Mouse (Mus musculus) heart, postnatal 0 days (tissue): ENCODE results near the gene Sap30l. TPM values are rescaled to one million over a fixed set of nuclear protein-coding genes. Genes with fewer than 3 reads are reported as not detected.

Experiments
- ATAC-seq: fragments of 200-750 bp; cut with Nextera tagmentation; 2 replicates; pipeline ENCODE4 v1.8.0; 2017; ENCODE audit warnings: low read depth, moderate number of reproducible peaks, moderate library complexity; ENCODE audit not compliant: insufficient read depth
- DNase-seq: peaks from one replicate; pipeline ENCODE4 v3.0.0-alpha.2; 2016; ENCODE audit warnings: low spot score
- H3K27ac ChIP-seq: fragments of 300-500 bp; sonication (generic); 2 replicates; pipeline ENCODE4 v1.5.1; 2014; ENCODE audit warnings: low read depth, mild to moderate bottlenecking
- H3K27me3 ChIP-seq: fragments of 300-500 bp; sonication (generic); 2 replicates; pipeline ENCODE4 v1.6.1; 2014; ENCODE audit warnings: low read length, mixed read lengths; ENCODE audit not compliant: control insufficient read depth, insufficient read depth
- H3K36me3 ChIP-seq: fragments of 300-500 bp; sonication (generic); replicated peaks from 2 replicates; pipeline ENCODE4 v1.6.1; 2014; ENCODE audit warnings: low read length, mixed read lengths; ENCODE audit not compliant: control insufficient read depth, insufficient read depth
- H3K4me1 ChIP-seq: fragments of 300-500 bp; sonication (generic); 2 replicates; pipeline ENCODE4 v1.6.1; 2014; ENCODE audit warnings: antibody characterized with exemption; ENCODE audit not compliant: control insufficient read depth, insufficient read depth
- H3K4me2 ChIP-seq: fragments of 300-500 bp; sonication (generic); 2 replicates; pipeline ENCODE4 v1.6.1; 2014; ENCODE audit warnings: low read depth, mild to moderate bottlenecking, low read length, moderate library complexity
- H3K4me3 ChIP-seq: fragments of 300-500 bp; sonication (generic); 2 replicates; pipeline ENCODE4 v1.5.1; 2014; ENCODE audit warnings: low read depth, low read length
- H3K9ac ChIP-seq: fragments of 300-500 bp; sonication (generic); replicated peaks from 2 replicates; pipeline ENCODE4 v1.6.1; 2014; ENCODE audit warnings: low read depth, low read length, mixed read lengths
- H3K9me3 ChIP-seq: fragments of 300-500 bp; sonication (generic); replicated peaks from 2 replicates; pipeline ENCODE4 v1.6.1; 2016; ENCODE audit warnings: low read length; ENCODE audit not compliant: control insufficient read depth
- CTCF ChIP-seq: IDR thresholded peaks from 2 replicates; pipeline ENCODE4 v1.5.1; 2016; ENCODE audit warnings: antibody characterized with exemption, control low read depth, low read depth
- EP300 ChIP-seq: IDR thresholded peaks from 2 replicates; pipeline ENCODE4 v1.6.1; 2016; ENCODE audit warnings: antibody characterized with exemption, low read depth
- WGBS: fragments of 180-500 bp; shearing (Covaris S2); extraction: QIAGEN DNeasy Blood & Tissue Kit; methylation state at CpG from one replicate; pipeline ENCODE4 v1.1.7; 2014; 5-methylcytosine and 5-hydroxymethylcytosine counted together
- polyA plus RNA-seq: library from polyadenylated mRNA; unstranded; fragments of >200 nt; fragmentation: Nextera tagmentation; extraction: Ambion mirVana; gene quantifications from 2 replicates; pipeline ENCODE4 v1.2.1, GENCODE M21; 2015
- total RNA-seq: library from RNA; depleted of rRNA; stranded (reverse); fragments of >200 nt; gene quantifications from 2 replicates; pipeline ENCODE4 v1.2.3, GENCODE M21; 2014; ENCODE audit warnings: low replicate concordance

The Sap30l gene
- total and polyA plus RNA-seq, 2 experiments from 2014 or later = 8.3 to 16.8 TPM

DNA sequence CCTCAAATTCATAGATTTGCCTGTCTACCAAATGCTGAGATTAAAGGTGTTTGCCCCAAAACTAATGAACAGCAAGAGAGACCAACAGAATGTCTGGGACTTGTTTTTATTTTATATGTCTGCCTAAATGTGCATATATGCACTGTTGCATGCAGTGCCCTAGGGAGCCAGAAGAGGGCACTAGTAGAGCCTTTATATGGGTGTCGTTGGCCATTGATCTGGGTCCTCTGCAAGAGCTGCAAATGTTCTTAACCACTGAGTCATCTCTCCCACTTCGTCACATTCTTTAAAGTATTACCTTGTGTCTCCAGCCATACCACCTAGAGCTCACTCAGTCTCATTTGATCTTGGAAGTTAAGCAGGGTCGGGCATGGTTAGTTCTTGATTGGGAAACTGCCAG lies 37.3 kb upstream of the Sap30l start:
- Histone ChIP-seq H3K36me3 (peaks cover 2% of the 10 kb centered on the region; the same call in 1 of the 2 replicates), H3K27me3 (no peaks in the 10 kb centered on the region), H3K9ac (no peak overlapping the region), H3K4me1 (no peaks in the 10 kb centered on the region), H3K27ac (no peak overlapping the region), H3K9me3 (no peaks in the 10 kb centered on the region), H3K4me2 (no peak overlapping the region), H3K4me3 (no peak overlapping the region)
- 77% methylated on average over 3 of the region's 3 CpGs for WGBS
- ATAC-seq (no peak), DNase-seq (no peak)
- TF ChIP-seq EP300 (no peak), CTCF (no peak)

DNA sequence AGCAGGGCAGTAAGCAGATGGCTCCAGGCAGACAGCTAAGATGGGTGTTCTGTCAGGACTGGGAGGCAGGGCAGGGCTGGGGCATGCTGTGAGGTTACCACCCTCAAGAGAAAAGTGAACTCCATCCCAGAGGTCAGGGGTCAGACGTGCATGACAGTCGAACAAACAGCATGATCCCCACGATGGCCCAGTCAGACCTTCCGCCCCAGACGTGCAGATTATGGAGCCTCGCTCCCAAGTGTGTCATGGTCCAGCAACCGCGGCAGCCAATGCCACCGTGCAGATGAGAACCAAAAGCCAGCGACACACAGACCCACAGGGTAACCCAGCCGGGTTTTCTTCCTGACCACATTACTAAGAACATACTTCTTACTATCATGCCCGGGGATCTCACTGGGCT lies 34.8 kb upstream of the Sap30l start:
- TF ChIP-seq EP300 (no peak), CTCF (no peak)
- no peaks in the 10 kb centered on the region for H3K27me3 ChIP-seq
- H3K4me1 ChIP-seq = no peaks in the 10 kb centered on the region
- H3K4me2 ChIP-seq = no peak overlapping the region
- DNase-seq = no peak
- peaks cover 2% of the 10 kb centered on the region; the same call in 1 of the 2 replicates for H3K36me3 ChIP-seq
- H3K27ac ChIP-seq = no peak overlapping the region
- 80% methylated on average over 12 of the region's 12 CpGs for WGBS
- H3K4me3 ChIP-seq = no peak overlapping the region
- no peaks in the 10 kb centered on the region for H3K9me3 ChIP-seq
- no peak for ATAC-seq
- H3K9ac ChIP-seq = no peak overlapping the region

- Histone ChIP-seq H3K9ac (no peak overlapping the region), H3K27me3 (no peaks in the 10 kb centered on the region), H3K4me2 (no peak overlapping the region), H3K36me3 (peaks cover 2% of the 10 kb centered on the region; the same call in 1 of the 2 replicates), H3K9me3 (no peaks in the 10 kb centered on the region), H3K4me3 (no peak overlapping the region), H3K27ac (no peak overlapping the region), H3K4me1 (no peaks in the 10 kb centered on the region)
- 75% methylated on average over 6 of the region's 6 CpGs for WGBS
- TF ChIP-seq EP300 (no peak), CTCF (no peak)
- ATAC-seq = no peak
- no peak for DNase-seq
Measured at GRCm38 (mm10) chr11:57767171-57767570, 34.3 kb upstream of the Sap30l start.

DNA sequence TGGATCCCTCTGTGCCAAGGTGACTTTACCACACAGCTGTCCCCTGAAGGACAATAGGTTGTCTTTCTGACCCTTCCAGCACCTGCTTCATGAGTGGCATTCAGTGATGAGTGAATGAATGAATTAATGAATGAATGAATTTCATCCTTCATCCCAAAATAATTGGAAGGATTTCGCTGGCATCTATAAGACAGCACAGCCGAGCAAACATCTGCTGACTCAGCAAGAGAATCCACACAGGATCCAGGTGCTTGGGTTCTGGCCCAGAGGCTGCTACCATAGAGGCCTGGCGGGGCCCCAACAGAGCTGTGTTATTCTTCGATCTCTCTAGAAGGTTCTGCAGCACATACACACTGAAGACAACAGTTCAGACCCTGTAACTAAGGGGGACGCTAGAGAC lies 30.7 kb upstream of the Sap30l start:
- ATAC-seq = no peak
- Histone ChIP-seq H3K4me2 (no peak overlapping the region), H3K4me1 (no peaks in the 10 kb centered on the region), H3K4me3 (no peak overlapping the region), H3K36me3 (peaks cover 2% of the 10 kb centered on the region; the same call in 1 of the 2 replicates), H3K9ac (no peak overlapping the region), H3K27me3 (no peaks in the 10 kb centered on the region), H3K27ac (no peak overlapping the region), H3K9me3 (no peaks in the 10 kb centered on the region)
- no peak for DNase-seq
- TF ChIP-seq CTCF (no peak), EP300 (no peak)
- WGBS = 84% methylated on average over 5 of the region's 5 CpGs

DNA sequence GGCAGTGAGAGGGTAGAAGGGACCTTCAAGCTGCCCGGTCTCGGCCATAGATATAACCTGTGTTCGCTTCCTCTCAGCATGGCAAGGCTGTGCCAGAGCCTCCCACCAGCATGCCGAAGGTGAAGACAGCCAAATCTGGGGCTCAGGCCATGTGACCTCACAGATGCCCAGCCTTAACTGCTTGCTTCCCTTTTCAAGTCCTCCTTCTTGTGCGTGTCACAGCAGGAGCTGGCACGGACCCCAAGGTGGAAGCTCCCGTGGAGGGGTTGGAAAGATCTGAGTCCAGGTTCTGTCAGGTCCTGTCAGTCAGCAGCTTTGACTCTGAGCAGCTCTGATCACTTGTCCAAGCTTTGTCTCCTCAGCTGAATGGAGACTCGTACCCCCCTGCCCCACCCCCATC lies 29.8 kb upstream of the Sap30l start:
- 79% methylated on average over 8 of the region's 8 CpGs for WGBS
- no peak overlapping the region for H3K9ac ChIP-seq
- no peak for ATAC-seq
- H3K4me3 ChIP-seq = no peak overlapping the region
- TF ChIP-seq EP300 (no peak), CTCF (no peak)
- no peak for DNase-seq
- H3K4me1 ChIP-seq = no peaks in the 10 kb centered on the region
- no peak overlapping the region for H3K4me2 ChIP-seq
- H3K27me3 ChIP-seq = no peaks in the 10 kb centered on the region
- no peaks in the 10 kb centered on the region for H3K9me3 ChIP-seq
- no peaks in the 10 kb centered on the region; the same call in 1 of the 2 replicates for H3K36me3 ChIP-seq
- no peak overlapping the region for H3K27ac ChIP-seq

DNA sequence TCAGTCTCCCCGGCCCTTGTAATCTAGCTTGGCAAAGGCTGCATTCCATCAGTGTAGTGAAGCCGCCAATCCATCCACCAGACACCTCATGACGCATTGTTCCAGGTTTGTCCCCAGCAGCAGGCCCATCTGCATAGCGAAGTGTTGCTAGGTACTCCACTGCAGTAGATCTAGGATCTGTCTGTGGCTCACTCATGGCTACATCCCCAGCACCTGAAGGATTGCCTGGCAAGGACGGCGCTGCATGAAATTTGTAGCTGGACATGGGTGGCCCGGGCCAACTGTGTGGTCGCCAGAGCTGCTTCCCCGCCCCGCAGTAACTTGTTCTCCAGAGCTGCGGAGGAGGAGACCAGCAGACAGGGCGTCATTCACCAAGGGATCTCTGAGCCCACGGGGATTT lies 28.0 kb upstream of the Sap30l start:
- Histone ChIP-seq H3K4me2 (no peak overlapping the region), H3K27ac (no peak overlapping the region), H3K9ac (no peak overlapping the region), H3K36me3 (no peaks in the 10 kb centered on the region; the same call in 1 of the 2 replicates), H3K4me1 (no peaks in the 10 kb centered on the region), H3K27me3 (no peaks in the 10 kb centered on the region), H3K9me3 (no peaks in the 10 kb centered on the region), H3K4me3 (no peak overlapping the region)
- TF ChIP-seq CTCF = no peak
- no peak for TF ChIP-seq EP300
- DNase-seq (no peak), ATAC-seq (no peak)
- WGBS = 32% methylated on average over 13 of the region's 13 CpGs
